Mouse (Mus musculus) lung, embryonic 16.5 days (tissue): ENCODE results near the gene Zfp428. TPM values are rescaled to one million over a fixed set of nuclear protein-coding genes. Genes with fewer than 3 reads are reported as not detected.

Experiments used
- ATAC-seq: fragments of 200-750 bp; cut with Nextera tagmentation; 2 replicates; pipeline ENCODE4 v1.8.0; 2017; ENCODE audit warnings: low read depth, mild to moderate bottlenecking, moderate library complexity
- H3K27ac ChIP-seq: fragments of 300-500 bp; sonication (generic); 2 replicates; pipeline ENCODE4 v1.5.1; 2014; ENCODE audit warnings: mild to moderate bottlenecking, control low read depth, low read length
- H3K27me3 ChIP-seq: fragments of 300-500 bp; sonication (generic); 2 replicates; pipeline ENCODE4 v1.6.1; 2014; ENCODE audit warnings: low read depth, low read length, mixed read lengths; ENCODE audit not compliant: control insufficient read depth, insufficient read depth
- H3K36me3 ChIP-seq: fragments of 300-500 bp; sonication (generic); 2 replicates; pipeline ENCODE4 v1.6.1; 2014; ENCODE audit warnings: low read length; ENCODE audit not compliant: control insufficient read depth, insufficient read depth
- H3K4me1 ChIP-seq: fragments of 300-500 bp; sonication (generic); replicated peaks from 2 replicates; pipeline ENCODE4 v1.6.1; 2014; ENCODE audit warnings: low read length, mixed read lengths; ENCODE audit not compliant: control insufficient read depth, insufficient read depth
- H3K4me2 ChIP-seq: fragments of 300-500 bp; sonication (generic); 2 replicates; pipeline ENCODE4 v1.6.1; 2014; ENCODE audit warnings: low read depth, low read length, control low read depth
- H3K4me3 ChIP-seq: fragments of 300-500 bp; sonication (generic); 2 replicates; pipeline ENCODE4 v1.5.1; 2014; ENCODE audit warnings: mild to moderate bottlenecking, low read length, control low read depth
- H3K9ac ChIP-seq: fragments of 300-500 bp; sonication (generic); 2 replicates; pipeline ENCODE4 v1.6.1; 2014; ENCODE audit warnings: low read length, control low read depth
- H3K9me3 ChIP-seq: fragments of 300-500 bp; sonication (generic); 2 replicates; pipeline ENCODE4 v1.6.1; 2016; ENCODE audit warnings: low read length; ENCODE audit not compliant: control insufficient read depth
- WGBS: fragments of 180-500 bp; shearing (Covaris S2); extraction: QIAGEN DNeasy Blood & Tissue Kit; methylation state at CpG from one replicate; pipeline ENCODE4 v1.1.7; 2014; 5-methylcytosine and 5-hydroxymethylcytosine counted together
- polyA plus RNA-seq: library from polyadenylated mRNA; unstranded; fragments of >200 nt; fragmentation: Nextera tagmentation; extraction: Ambion mirVana; gene quantifications from 2 replicates; pipeline ENCODE4 v1.2.1, GENCODE M21; 2015

Zfp428 gene
- polyA plus RNA-seq, 1 experiment from 2014 or later, result 31.8 TPM

DNA sequence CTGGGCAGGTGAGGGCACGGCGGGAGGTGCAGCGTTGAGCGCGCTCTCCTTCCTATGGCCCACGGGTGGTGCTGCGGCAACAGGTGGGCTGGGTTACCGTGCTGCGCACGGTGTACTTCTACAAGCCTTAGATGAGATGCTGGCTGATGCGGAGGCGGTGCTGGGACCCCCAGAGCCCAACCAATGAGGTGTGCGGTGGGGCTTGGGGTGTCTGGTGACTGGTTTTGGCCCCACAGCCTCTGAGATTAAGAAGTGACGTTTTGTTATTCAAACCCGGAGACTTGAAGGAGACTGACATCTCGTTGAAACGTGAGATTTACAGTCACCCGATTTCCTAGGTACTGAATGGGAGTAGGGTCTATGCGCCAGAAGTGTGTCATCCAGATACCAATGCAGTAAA lies 27.5 kb downstream of the Zfp428 start:
- Histone ChIP-seq H3K4me1 (peaks cover 11% of the 10 kb centered on the region), H3K4me2 (no peak overlapping the region), H3K36me3 (peaks cover 21% of the 10 kb centered on the region), H3K9me3 (no peaks in the 10 kb centered on the region), H3K27me3 (no peaks in the 10 kb centered on the region), H3K27ac (no peak overlapping the region), H3K9ac (no peak overlapping the region), H3K4me3 (no peak overlapping the region)
- WGBS, result 47% methylated on average over 17 of the region's 19 CpGs
- no peak for ATAC-seq

- Histone ChIP-seq H3K9ac (no peak overlapping the region), H3K4me2 (no peak overlapping the region), H3K4me3 (no peak overlapping the region), H3K27me3 (no peaks in the 10 kb centered on the region), H3K4me1 (peaks cover 3% of the 10 kb centered on the region), H3K27ac (no peak overlapping the region), H3K36me3 (peaks cover 21% of the 10 kb centered on the region), H3K9me3 (no peaks in the 10 kb centered on the region)
- no peak for ATAC-seq
- WGBS, result 81% methylated on average over 4 of the region's 4 CpGs
Measured at GRCm38 (mm10) chr7:24537081-24537480, 30.3 kb downstream of the Zfp428 start.

DNA sequence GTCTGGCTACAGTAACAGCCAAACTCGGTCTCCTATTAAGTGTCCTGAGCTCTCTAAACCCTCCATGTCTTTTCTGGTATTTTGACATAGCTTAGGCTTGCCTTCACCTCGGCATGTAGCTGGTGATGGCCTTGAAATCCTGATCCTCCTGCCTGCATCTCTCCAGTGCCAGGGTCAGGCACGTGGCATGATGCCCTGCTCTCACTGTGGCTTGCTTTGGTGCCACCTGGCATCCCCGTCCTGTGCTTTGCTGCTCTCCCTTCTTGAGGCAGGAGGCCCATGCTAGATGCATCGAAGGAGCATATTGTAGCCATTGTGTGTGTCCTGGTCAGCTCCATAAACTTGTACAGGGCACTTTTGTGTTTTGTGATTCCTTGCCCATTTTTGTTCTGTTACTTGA lies 30.8 kb downstream of the Zfp428 start:
- Histone ChIP-seq H3K36me3 (peaks cover 21% of the 10 kb centered on the region), H3K4me1 (no peaks in the 10 kb centered on the region), H3K4me3 (no peak overlapping the region), H3K4me2 (no peak overlapping the region), H3K9me3 (no peaks in the 10 kb centered on the region), H3K27me3 (no peaks in the 10 kb centered on the region), H3K27ac (no peak overlapping the region), H3K9ac (no peak overlapping the region)
- WGBS, result 71% methylated on average over 5 of the region's 5 CpGs
- ATAC-seq, result no peak

DNA sequence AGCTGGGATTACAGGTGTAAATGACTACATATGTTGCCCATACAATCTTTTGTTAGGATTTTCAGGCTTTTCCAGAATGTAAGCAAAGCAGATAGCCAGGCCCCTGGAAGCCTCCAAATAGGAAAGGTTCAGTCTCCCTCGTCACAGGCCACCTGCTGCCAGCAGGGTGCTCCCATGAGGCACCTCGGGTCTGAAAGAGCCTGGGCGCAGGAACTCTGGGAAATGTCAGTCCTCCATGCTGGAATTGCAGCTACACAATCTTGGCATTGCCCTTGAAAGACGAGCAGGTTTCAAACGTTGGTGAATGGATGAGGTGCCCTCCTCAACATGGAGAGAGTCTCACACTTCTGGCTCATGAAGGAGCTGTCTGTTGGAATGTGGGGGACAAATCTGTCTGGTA lies 31.3 kb downstream of the Zfp428 start:
- no peak overlapping the region for H3K27ac ChIP-seq
- 32% methylated on average over 5 of the region's 5 CpGs for WGBS

GRCm38 (mm10) chr7:24538701-24539100 lies 31.9 kb downstream of the Zfp428 start:
- H3K4me2 ChIP-seq, result no peak overlapping the region
- H3K4me1 ChIP-seq, result no peaks in the 10 kb centered on the region
- no peaks in the 10 kb centered on the region for H3K9me3 ChIP-seq
- no peaks in the 10 kb centered on the region for H3K27me3 ChIP-seq
- no peak overlapping the region for H3K9ac ChIP-seq
- WGBS, result 78% methylated on average over 5 of the region's 5 CpGs
- peaks cover 13% of the 10 kb centered on the region for H3K36me3 ChIP-seq
- H3K4me3 ChIP-seq, result no peak overlapping the region
- H3K27ac ChIP-seq, result no peak overlapping the region
- ATAC-seq, result no peak

More for the DNA sequence above, 31.3 kb downstream of the Zfp428 start:
- Histone ChIP-seq H3K4me3 (no peak overlapping the region), H3K27me3 (no peaks in the 10 kb centered on the region), H3K9me3 (no peaks in the 10 kb centered on the region), H3K4me2 (no peak overlapping the region), H3K4me1 (no peaks in the 10 kb centered on the region), H3K36me3 (peaks cover 19% of the 10 kb centered on the region), H3K9ac (no peak overlapping the region)
- ATAC-seq, result no peak

- H3K4me3 ChIP-seq, result no peak overlapping the region
- no peak for ATAC-seq
- no peak overlapping the region for H3K9ac ChIP-seq
- H3K27ac ChIP-seq, result no peak overlapping the region
- H3K4me1 ChIP-seq, result no peaks in the 10 kb centered on the region
- WGBS, result 84% methylated on average over 4 of the region's 4 CpGs
- no peaks in the 10 kb centered on the region for H3K9me3 ChIP-seq
- peaks cover 5% of the 10 kb centered on the region; the same call in 1 of the 2 replicates for H3K36me3 ChIP-seq
- H3K27me3 ChIP-seq, result no peaks in the 10 kb centered on the region
- H3K4me2 ChIP-seq, result no peak overlapping the region
Measured at GRCm38 (mm10) chr7:24539686-24540085, 32.9 kb downstream of the Zfp428 start.

- Histone ChIP-seq H3K27ac (no peak overlapping the region), H3K27me3 (no peaks in the 10 kb centered on the region), H3K9me3 (no peaks in the 10 kb centered on the region), H3K9ac (no peak overlapping the region), H3K4me3 (no peak overlapping the region), H3K4me1 (peaks cover 7% of the 10 kb centered on the region), H3K4me2 (no peak overlapping the region), H3K36me3 (peaks cover 2% of the 10 kb centered on the region)
- 78% methylated on average over 2 of the region's 2 CpGs for WGBS
- no peak for ATAC-seq
Measured at GRCm38 (mm10) chr7:24544506-24544905, 37.7 kb downstream of the Zfp428 start.

DNA sequence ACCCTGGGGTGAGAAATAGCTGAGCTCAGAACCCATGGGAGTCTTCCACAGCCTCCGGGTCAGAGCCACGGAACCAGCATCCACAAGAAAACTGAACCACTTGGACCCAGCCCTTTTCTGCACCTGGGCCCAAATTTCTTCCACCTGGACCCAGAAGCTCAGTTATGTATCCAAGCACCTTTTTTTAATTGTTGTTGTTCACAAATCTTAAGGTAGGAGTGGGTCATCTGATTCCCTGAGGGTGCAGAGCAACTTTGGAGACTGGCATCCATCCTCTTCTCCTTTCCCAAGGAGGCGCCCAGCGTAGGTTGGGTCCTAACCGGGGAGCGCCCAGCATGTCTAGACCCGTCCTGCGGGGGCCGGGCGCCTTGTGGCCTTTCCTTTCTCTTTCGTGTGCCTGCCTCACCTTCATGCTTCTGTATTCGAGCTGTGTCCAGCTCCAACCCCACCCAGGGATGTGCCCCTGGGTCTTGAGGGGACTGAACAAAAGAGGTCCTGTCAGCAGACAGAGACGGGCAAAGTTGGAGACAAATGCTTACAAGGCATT lies 39.3 kb downstream of the Zfp428 start, which contains the start of the genes Pinlyp and Xrcc1:
Gene Pinlyp (minus strand): TSS at position 51 of the 547 bp plus-strand sequence.
Gene Xrcc1 (plus strand): TSS at position 222 of the 547 bp plus-strand sequence.
- WGBS, result 32% methylated on average over 13 of the region's 13 CpGs
- H3K27ac ChIP-seq, result peak within 1 kb of the TSS; percentile 82

GRCm38 (mm10) chr7:24546634-24547389 lies 40.0 kb downstream of the Zfp428 start:
- Histone ChIP-seq H3K27me3 (no peaks in the 10 kb centered on the region), H3K9me3 (no peaks in the 10 kb centered on the region), H3K9ac (peak overlapping the region; percentile 87), H3K4me2 (peak overlapping the region; percentile 74), H3K4me1 (peaks cover 7% of the 10 kb centered on the region), H3K27ac (peak overlapping the region; percentile 82), H3K4me3 (peak overlapping the region; percentile 84), H3K36me3 (peaks cover 9% of the 10 kb centered on the region)
- under 1% methylated on average over 53 of the region's 57 CpGs for whole genome bisulfite sequencing
- ATAC-seq, result peak; percentile 100

More for the DNA sequence above, 39.3 kb downstream of the Zfp428 start, which contains the start of the genes Pinlyp and Xrcc1:
- Histone ChIP-seq H3K36me3 (peaks cover 9% of the 10 kb centered on the region), H3K4me3 (peak within 1 kb of the TSS; percentile 84), H3K4me1 (peaks cover 7% of the 10 kb centered on the region), H3K9me3 (no peaks in the 10 kb centered on the region), H3K9ac (peak within 1 kb of the TSS; percentile 87), H3K4me2 (peak within 1 kb of the TSS; percentile 74), H3K27me3 (no peaks in the 10 kb centered on the region)
- ATAC-seq, result no peak; the same call in 1 of the 2 replicates
